Mouse (Mus musculus): ENCODE data around the gene Thbs3.

The Thbs3 gene

DNA sequence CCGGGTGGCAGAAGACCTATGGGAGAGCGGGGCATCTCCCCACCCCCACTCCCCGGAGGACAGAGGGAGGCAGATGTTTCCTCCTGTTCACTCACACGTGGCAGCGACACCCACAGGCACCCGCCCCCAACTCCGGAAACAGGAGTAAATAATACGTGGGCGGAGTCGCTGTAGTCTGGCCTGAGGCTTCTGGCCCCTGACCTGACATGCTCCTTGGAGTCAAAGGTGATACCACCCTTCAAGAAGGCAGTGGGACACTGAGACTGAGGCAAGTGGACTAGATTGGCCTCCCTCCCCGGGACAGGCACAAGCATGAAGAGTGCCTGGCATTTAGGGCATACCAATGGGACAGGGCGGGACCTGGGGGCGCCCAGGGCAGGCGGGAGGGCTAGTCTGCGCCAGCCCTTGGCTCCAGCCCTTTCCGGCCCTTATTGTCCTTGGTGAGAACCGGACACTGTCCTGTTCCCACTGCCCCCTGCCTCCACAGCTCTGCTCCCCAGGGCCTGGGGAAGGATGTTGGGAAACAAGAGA, 36.5 kb downstream of the Thbs3 start:
- peak; percentile 79 for DNase-seq (ENCODE audit: low spot score)

DNA sequence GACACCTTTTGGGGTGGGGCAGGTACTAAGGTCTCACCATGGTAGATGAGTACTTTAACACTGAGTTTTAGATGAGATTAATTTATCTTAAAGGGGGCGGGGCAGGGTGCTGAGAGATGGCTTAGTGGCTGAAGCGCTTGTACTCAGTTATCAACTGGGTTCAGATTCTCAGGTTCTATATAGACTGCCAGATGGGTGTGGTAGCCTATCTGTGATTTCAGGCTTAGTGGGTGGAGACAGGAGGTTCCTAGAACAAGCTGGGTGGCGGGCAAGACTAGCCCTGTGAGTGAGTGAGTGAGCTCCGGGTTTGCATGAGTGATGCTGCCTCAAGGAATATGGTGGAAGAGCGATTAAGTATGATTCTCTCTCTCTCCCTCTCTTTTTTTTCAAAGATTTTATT, 40.0 kb downstream of the Thbs3 start:
- DNase-seq (ENCODE audit: low spot score) = no peak

- no peak for DNase-seq (ENCODE audit: low spot score)
Measured at GRCm38 (mm10) chr3:89256177-89256576, 41.2 kb downstream of the Thbs3 start.

GRCm38 (mm10) chr3:89259076-89259475, 44.1 kb downstream of the Thbs3 start, which contains the start of gene Dpm3:
Gene Dpm3 (plus strand): TSS chr3:89259358.
- no peak for DNase-seq (ENCODE audit: low spot score)

- no peak for DNase-seq (ENCODE audit: low spot score)
Measured at GRCm38 (mm10) chr3:89260211-89260610, 45.2 kb downstream of the Thbs3 start.

DNA sequence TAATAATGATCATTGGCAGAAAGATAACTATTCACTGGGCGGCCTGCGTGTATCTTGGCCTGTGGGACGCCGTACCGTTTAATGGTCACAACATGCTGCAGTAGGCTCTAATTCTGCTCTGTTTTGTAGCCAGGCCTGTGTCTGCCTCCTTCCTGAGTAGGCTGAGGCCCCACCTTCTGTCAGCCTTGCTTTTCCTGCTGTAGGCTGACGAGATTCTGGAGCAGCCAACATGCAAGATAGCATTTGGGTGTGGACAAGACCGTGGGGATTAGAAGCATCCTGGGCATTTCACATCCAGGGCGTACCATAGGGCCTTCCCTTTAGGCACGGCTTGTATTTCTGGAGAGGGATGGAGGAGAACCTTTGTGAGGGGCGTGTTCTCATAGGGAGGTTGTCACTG, 47.4 kb downstream of the Thbs3 start:
- DNase-seq (ENCODE audit: low spot score) = no peak

DNA sequence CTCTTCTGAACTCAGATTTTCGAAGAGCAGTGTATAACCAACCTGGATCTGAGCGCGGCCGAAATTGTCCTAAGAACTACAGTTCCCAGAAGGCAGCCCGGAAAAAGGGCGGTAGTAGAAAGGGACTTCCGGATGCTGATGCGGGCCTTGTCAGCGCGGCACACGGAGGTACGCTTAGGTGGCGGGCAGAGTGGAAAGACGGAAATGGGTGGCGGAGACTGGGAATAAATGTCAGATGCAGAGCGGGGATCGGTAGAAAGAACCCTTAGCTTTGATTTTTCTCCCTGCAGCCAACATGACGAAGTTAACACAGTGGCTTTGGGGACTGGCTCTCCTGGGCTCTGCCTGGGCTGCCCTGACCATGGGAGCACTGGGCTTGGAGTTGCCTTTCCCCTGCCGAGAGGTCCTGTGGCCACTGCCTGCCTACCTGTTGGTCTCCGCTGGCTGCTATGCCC, 51.5 kb downstream of the Thbs3 start:
- peak; percentile 95 for DNase-seq (ENCODE audit: low spot score)

- no peak for DNase-seq (ENCODE audit: low spot score)
Measured at GRCm38 (mm10) chr3:89268916-89269315, 53.9 kb downstream of the Thbs3 start.

- peak; percentile 76 for DNase-seq (ENCODE audit: low spot score)
Measured at GRCm38 (mm10) chr3:89270051-89270755, 55.2 kb downstream of the Thbs3 start, which contains the start of gene Slc50a1. Gene Slc50a1 (minus strand): TSS chr3:89270570.

GRCm38 (mm10) chr3:89270891-89271290, 55.9 kb downstream of the Thbs3 start:
- DNase-seq (ENCODE audit: low spot score) = no peak

DNA sequence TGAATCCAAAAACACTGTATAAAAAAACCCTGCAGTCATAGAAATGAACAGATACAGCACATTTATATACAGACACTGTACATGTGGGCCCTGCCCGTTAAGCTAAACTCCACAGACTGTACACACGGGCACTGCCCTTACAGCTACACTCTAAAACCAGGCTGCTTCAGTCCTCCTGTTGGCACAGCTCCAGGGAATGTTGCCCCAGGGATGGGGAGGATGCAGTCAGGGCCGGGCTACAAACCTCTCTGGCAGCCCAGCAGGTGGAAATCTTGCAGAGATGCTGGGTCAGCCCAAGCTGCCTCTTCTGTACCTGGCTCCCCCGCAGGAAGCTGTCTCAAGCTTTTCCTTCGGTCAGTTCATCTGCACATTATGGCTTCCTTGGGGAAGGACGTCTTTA, 56.8 kb downstream of the Thbs3 start:
- no peak for DNase-seq (ENCODE audit: low spot score)

DNA sequence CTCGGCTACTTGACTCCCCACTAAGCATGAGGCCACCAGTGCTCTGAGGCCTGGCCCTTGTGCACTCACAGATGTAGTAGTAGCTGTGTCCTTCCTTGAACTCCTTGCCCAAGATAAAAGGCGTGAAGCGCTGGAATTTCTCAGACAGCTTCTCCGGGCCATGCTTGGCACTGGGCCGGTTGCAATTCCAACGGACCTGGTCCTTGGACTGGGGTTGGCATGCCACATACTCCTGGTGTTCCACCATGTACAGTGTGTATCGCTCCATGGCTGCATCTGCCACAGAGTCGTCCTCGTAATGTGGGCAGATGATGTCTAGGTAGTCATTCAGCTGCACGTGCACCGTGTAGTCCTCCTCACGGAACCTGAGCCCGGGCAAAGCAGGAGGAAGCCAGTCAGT, 61.1 kb downstream of the Thbs3 start:
- DNase-seq (ENCODE audit: low spot score) = no peak

All from embryo, embryonic 10 days (tissue).